Mouse (Mus musculus): ENCODE results near the gene Srxn1.

DNA sequence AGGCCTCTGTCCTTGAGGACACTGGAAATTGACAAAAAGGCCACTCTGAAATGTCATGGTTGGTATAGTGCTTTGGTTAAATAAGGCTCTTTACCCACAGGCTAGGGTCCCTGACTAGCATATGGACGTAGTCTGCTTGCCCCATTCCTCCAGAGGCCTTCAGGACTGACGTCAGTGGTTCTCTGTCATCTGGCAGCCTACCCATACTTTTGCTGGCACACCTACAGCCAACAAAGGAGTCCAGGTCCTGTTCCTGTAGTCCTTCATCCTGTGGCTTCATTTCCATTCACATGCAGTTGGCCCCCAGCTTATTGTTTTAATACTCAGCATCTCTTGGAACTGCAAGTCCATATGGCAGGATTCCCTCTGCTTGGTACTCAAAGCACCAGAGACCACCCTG lies 8.4 kb upstream of the Srxn1 start:
- TF ChIP-seq EP300 (IDR thresholded peaks at IDR 0.05; ENCODE audit: low read depth) (no peak), CTCF (IDR thresholded peaks at IDR 0.05; ENCODE audit: low read depth) (no peak)
